Mouse (Mus musculus) embryonic facial prominence, embryonic 11.5 days (tissue): Measurements from ENCODE around the gene Bcl7a. TPM values are rescaled to one million over a fixed set of nuclear protein-coding genes. Genes with fewer than 3 reads are reported as not detected.

Experiments used
- ATAC-seq: fragments of 200-750 bp; cut with Nextera tagmentation; replicated peaks from 2 replicates; pipeline ENCODE4 v1.8.0; 2017; ENCODE audit warnings: low read depth; ENCODE audit not compliant: insufficient number of reproducible peaks, low FRiP score, low TSS enrichment
- DNase-seq: peaks from one replicate; pipeline ENCODE4 v3.0.0-alpha.2; 2015; ENCODE audit warnings: low spot score
- H3K27ac ChIP-seq: fragments of 300-500 bp; sonication (generic); replicated peaks from 2 replicates; pipeline ENCODE4 v1.5.1; 2014; ENCODE audit warnings: mild to moderate bottlenecking, low read depth, low read length, control low read depth
- H3K27me3 ChIP-seq: fragments of 300-500 bp; sonication (generic); 2 replicates; pipeline ENCODE4 v1.6.1; 2014; ENCODE audit warnings: mild to moderate bottlenecking, low read length, moderate library complexity, mixed read lengths; ENCODE audit not compliant: control insufficient read depth, insufficient read depth
- H3K36me3 ChIP-seq: fragments of 300-500 bp; sonication (generic); replicated peaks from 2 replicates; pipeline ENCODE4 v1.6.1; 2014; ENCODE audit warnings: low read depth, mild to moderate bottlenecking, low read length, moderate library complexity, mixed read lengths; ENCODE audit not compliant: control insufficient read depth, insufficient read depth
- H3K4me1 ChIP-seq: fragments of 300-500 bp; sonication (generic); 2 replicates; pipeline ENCODE4 v1.6.1; 2014; ENCODE audit warnings: low read length, mixed read lengths; ENCODE audit not compliant: control insufficient read depth, insufficient read depth
- H3K4me2 ChIP-seq: fragments of 300-500 bp; sonication (generic); 2 replicates; pipeline ENCODE4 v1.6.1; 2014; ENCODE audit warnings: low read depth, mild to moderate bottlenecking, control low read depth, low read length, moderate library complexity
- H3K4me3 ChIP-seq: fragments of 300-500 bp; sonication (generic); 2 replicates; pipeline ENCODE4 v1.5.1; 2014; ENCODE audit warnings: low read depth, low read length, control low read depth
- H3K9ac ChIP-seq: fragments of 300-500 bp; sonication (generic); replicated peaks from 2 replicates; pipeline ENCODE4 v1.6.1; 2014; ENCODE audit warnings: mild to moderate bottlenecking, control low read depth, low read length
- H3K9me3 ChIP-seq: fragments of 300-500 bp; sonication (generic); replicated peaks from 2 replicates; pipeline ENCODE4 v1.6.1; 2016; ENCODE audit warnings: mild to moderate bottlenecking, low read length, inconsistent platforms, mixed read lengths; ENCODE audit not compliant: control insufficient read depth
- WGBS: fragments of 180-500 bp; shearing (Covaris S2); extraction: QIAGEN DNeasy Blood & Tissue Kit; methylation state at CpG from one replicate; pipeline ENCODE4 v1.1.7; 2014; 5-methylcytosine and 5-hydroxymethylcytosine counted together
- polyA plus RNA-seq: library from polyadenylated mRNA; unstranded; fragments of >200 nt; fragmentation: Nextera tagmentation; extraction: Ambion mirVana; gene quantifications from 2 replicates; pipeline ENCODE4 v1.2.1, GENCODE M21; 2014

Gene Bcl7a
- polyA plus RNA-seq, 1 experiment from 2014 or later = 39.5 TPM

GRCm38 (mm10) chr5:123355918-123356317, 12.3 kb downstream of the Bcl7a start:
- Histone ChIP-seq H3K4me1 (no peaks in the 10 kb centered on the region), H3K27ac (no peak overlapping the region)

GRCm38 (mm10) chr5:123357253-123357652, 13.6 kb downstream of the Bcl7a start:
- Histone ChIP-seq H3K4me1 (no peaks in the 10 kb centered on the region), H3K27me3 (no peaks in the 10 kb centered on the region), H3K4me2 (no peak overlapping the region), H3K9ac (no peak overlapping the region), H3K36me3 (peaks cover 9% of the 10 kb centered on the region), H3K27ac (no peak overlapping the region), H3K4me3 (no peak overlapping the region), H3K9me3 (no peaks in the 10 kb centered on the region)
- no peak for DNase-seq
- 95% methylated on average over 4 of the region's 4 CpGs for WGBS
- ATAC-seq = no peak

More at GRCm38 (mm10) chr5:123355918-123356317, 12.3 kb downstream of the Bcl7a start:
- DNase-seq (peak; percentile 48), ATAC-seq (no peak)
- WGBS = 72% methylated on average over 11 of the region's 11 CpGs
- Histone ChIP-seq H3K4me3 (no peak overlapping the region), H3K9ac (no peak overlapping the region), H3K27me3 (no peaks in the 10 kb centered on the region), H3K36me3 (peaks cover 5% of the 10 kb centered on the region), H3K4me2 (no peak overlapping the region), H3K9me3 (no peaks in the 10 kb centered on the region)

- H3K9ac ChIP-seq = no peak overlapping the region
- H3K27ac ChIP-seq = no peak overlapping the region
- H3K4me1 ChIP-seq = no peaks in the 10 kb centered on the region
- peaks cover 15% of the 10 kb centered on the region for H3K36me3 ChIP-seq
- H3K27me3 ChIP-seq = no peaks in the 10 kb centered on the region
- H3K4me3 ChIP-seq = no peak overlapping the region
- WGBS = 90% methylated on average over 6 of the region's 6 CpGs
- H3K9me3 ChIP-seq = no peaks in the 10 kb centered on the region
- no peak for ATAC-seq
- no peak for DNase-seq
- no peak overlapping the region for H3K4me2 ChIP-seq
Measured at GRCm38 (mm10) chr5:123359431-123359830, 15.8 kb downstream of the Bcl7a start.

GRCm38 (mm10) chr5:123362911-123363310, 19.3 kb downstream of the Bcl7a start:
- DNase-seq = no peak
- H3K9ac ChIP-seq = no peak overlapping the region
- no peak for ATAC-seq
- no peaks in the 10 kb centered on the region for H3K4me1 ChIP-seq
- no peak overlapping the region for H3K27ac ChIP-seq
- no peak overlapping the region for H3K4me3 ChIP-seq
- H3K9me3 ChIP-seq = no peaks in the 10 kb centered on the region
- no peak overlapping the region for H3K4me2 ChIP-seq
- 93% methylated on average over 4 of the region's 4 CpGs for WGBS
- H3K36me3 ChIP-seq = peaks cover 11% of the 10 kb centered on the region
- H3K27me3 ChIP-seq = no peaks in the 10 kb centered on the region

- Histone ChIP-seq H3K27ac (no peak overlapping the region), H3K4me1 (no peaks in the 10 kb centered on the region), H3K4me3 (no peak overlapping the region), H3K4me2 (no peak overlapping the region), H3K27me3 (no peaks in the 10 kb centered on the region), H3K36me3 (peaks cover 11% of the 10 kb centered on the region), H3K9ac (no peak overlapping the region), H3K9me3 (no peaks in the 10 kb centered on the region)
- WGBS = 89% methylated on average over 11 of the region's 11 CpGs
- DNase-seq (no peak), ATAC-seq (no peak)
Measured at GRCm38 (mm10) chr5:123364302-123364971, 20.8 kb downstream of the Bcl7a start.

GRCm38 (mm10) chr5:123368869-123369488, 25.3 kb downstream of the Bcl7a start:
- Histone ChIP-seq H3K9ac (no peak overlapping the region), H3K27ac (no peak overlapping the region), H3K4me1 (no peaks in the 10 kb centered on the region), H3K9me3 (no peaks in the 10 kb centered on the region), H3K4me2 (no peak overlapping the region), H3K4me3 (no peak overlapping the region), H3K36me3 (peaks cover 13% of the 10 kb centered on the region), H3K27me3 (no peaks in the 10 kb centered on the region)
- 80% methylated on average over 13 of the region's 13 CpGs for WGBS
- peak; percentile 73 for DNase-seq
- no peak for ATAC-seq

- no peak overlapping the region for H3K9ac ChIP-seq
- no peaks in the 10 kb centered on the region for H3K4me1 ChIP-seq
- peaks cover 12% of the 10 kb centered on the region for H3K36me3 ChIP-seq
- ATAC-seq = no peak
- no peak overlapping the region for H3K4me2 ChIP-seq
- H3K27me3 ChIP-seq = no peaks in the 10 kb centered on the region
- DNase-seq = no peak
- 94% methylated on average over 5 of the region's 5 CpGs for WGBS
- no peak overlapping the region for H3K4me3 ChIP-seq
- H3K27ac ChIP-seq = no peak overlapping the region
- H3K9me3 ChIP-seq = no peaks in the 10 kb centered on the region
Measured at GRCm38 (mm10) chr5:123370049-123370448, 26.4 kb downstream of the Bcl7a start.

GRCm38 (mm10) chr5:123375262-123375661, 31.6 kb downstream of the Bcl7a start:
- H3K9me3 ChIP-seq = no peaks in the 10 kb centered on the region

More at GRCm38 (mm10) chr5:123375262-123375661, 31.6 kb downstream of the Bcl7a start:
- no peak for DNase-seq
- Histone ChIP-seq H3K4me2 (no peak overlapping the region), H3K4me1 (no peaks in the 10 kb centered on the region), H3K27me3 (no peaks in the 10 kb centered on the region), H3K36me3 (peaks cover 7% of the 10 kb centered on the region), H3K9ac (no peak overlapping the region), H3K4me3 (no peak overlapping the region), H3K27ac (no peak overlapping the region)
- 91% methylated on average over 10 of the region's 10 CpGs for WGBS
- no peak for ATAC-seq
